Mouse (Mus musculus) olfactory bulb, adult 2 months (tissue): ENCODE measurements at regions not wholly inside any gene's neighbourhood (a gene's known extent, or its start where the extent isn't known, plus 50 kb on each side); places are given as distances from the start of the nearest gene placed in this dataset.

ENCODE experiments used
- H3K27ac ChIP-seq: fragments of 200-500 bp; 2 replicates; pipeline ENCODE4 v1.5.1; 2012; ENCODE audit warnings: low read depth, low read length; ENCODE audit not compliant: insufficient read depth
- H3K4me1 ChIP-seq: fragments of 200-500 bp; 2 replicates; pipeline ENCODE4 v1.6.1; 2012; ENCODE audit warnings: low read length; ENCODE audit not compliant: control insufficient read depth, insufficient read depth
- H3K4me3 ChIP-seq: fragments of 200-500 bp; 2 replicates; pipeline ENCODE4 v1.5.1; 2012; ENCODE audit warnings: mild to moderate bottlenecking, low read depth, low read length, moderate library complexity; ENCODE audit not compliant: insufficient read depth
- CTCF ChIP-seq: fragments of 200-500 bp; IDR thresholded peaks from 2 replicates; pipeline ENCODE4 v1.5.1; 2012; ENCODE audit warnings: low read depth, mild to moderate bottlenecking, low read length, moderate library complexity; ENCODE audit not compliant: insufficient read depth
- POLR2A ChIP-seq: fragments of 200-500 bp; IDR thresholded peaks from 2 replicates; pipeline ENCODE4 v1.6.1; 2012; ENCODE audit warnings: mild to moderate bottlenecking, low read depth, low read length, moderate library complexity; ENCODE audit not compliant: insufficient read depth
- WGBS: fragments of 180-500 bp; shearing (Covaris S2); methylation state at CpG from one replicate; pipeline ENCODE4 v1.1.7; 2018; 5-methylcytosine and 5-hydroxymethylcytosine counted together

GRCm38 (mm10) chr3:54993761-54994160 is 61.5 kb downstream of the Ccna1 start:
- Histone ChIP-seq H3K27ac (no peak overlapping the region), H3K4me3 (no peak overlapping the region), H3K4me1 (peaks cover 5% of the 10 kb centered on the region; the same call in 1 of the 2 replicates)
- no peak for TF ChIP-seq CTCF
- no peak for TF ChIP-seq POLR2A
- WGBS: 60% methylated on average over 6 of the region's 6 CpGs

- Histone ChIP-seq H3K4me1 (peaks cover 5% of the 10 kb centered on the region; the same call in 1 of the 2 replicates), H3K4me3 (no peak overlapping the region), H3K27ac (no peak overlapping the region)
- no peak for TF ChIP-seq POLR2A
- 42% methylated on average over 5 of the region's 5 CpGs for WGBS
Observed at GRCm38 (mm10) chr3:54990073-54990472, 65.2 kb downstream of the Ccna1 start.

GRCm38 (mm10) chr3:54989358-54989757 is 65.9 kb downstream of the Ccna1 start:
- Histone ChIP-seq H3K4me3 (no peak overlapping the region), H3K27ac (no peak overlapping the region), H3K4me1 (peaks cover 5% of the 10 kb centered on the region; the same call in 1 of the 2 replicates)
- no peak for TF ChIP-seq POLR2A
- no peak for TF ChIP-seq CTCF
- WGBS: 46% methylated on average over 8 of the region's 8 CpGs

- Histone ChIP-seq H3K27ac (0 out of 2 replicates have a peak overlapping the region, but pooled peaks have one; percentile 16), H3K4me1 (peaks cover 5% of the 10 kb centered on the region; the same call in 1 of the 2 replicates), H3K4me3 (no peak overlapping the region)
- TF ChIP-seq CTCF: no peak
- no peak for TF ChIP-seq POLR2A
- 32% methylated on average over 2 of the region's 2 CpGs for WGBS
Observed at GRCm38 (mm10) chr3:54981488-54981887, 65.8 kb upstream of the Sertm1 start.

- TF ChIP-seq CTCF (no peak), POLR2A (no peak)
- H3K27ac ChIP-seq: no peak overlapping the region
- no peak overlapping the region for H3K4me3 ChIP-seq
- WGBS: 45% methylated on average over 2 of the region's 2 CpGs
- H3K4me1 ChIP-seq: peaks cover 5% of the 10 kb centered on the region; the same call in 1 of the 2 replicates
Observed at GRCm38 (mm10) chr3:54980312-54980711, 64.6 kb upstream of the Sertm1 start.

GRCm38 (mm10) chr3:54965512-54965911 is 49.8 kb upstream of the Sertm1 start:
- Histone ChIP-seq H3K27ac (no peak overlapping the region), H3K4me1 (no peaks in the 10 kb centered on the region), H3K4me3 (no peak overlapping the region)
- 56% methylated on average over 6 of the region's 6 CpGs for WGBS
- TF ChIP-seq POLR2A (no peak), CTCF (no peak)
